Mouse (Mus musculus) embryonic fibroblast, embryonic 13.5 days (primary cell): ENCODE results near the gene Myh7b. TPM values are rescaled to one million over a fixed set of nuclear protein-coding genes. Genes with fewer than 3 reads are reported as not detected.

Experiments
- H3K27ac ChIP-seq: 2 replicates; pipeline ENCODE4 v1.5.1; 2012; ENCODE audit warnings: low read length, control low read depth, inconsistent platforms; ENCODE audit not compliant: insufficient read depth
- H3K4me1 ChIP-seq: 2 replicates; pipeline ENCODE4 v1.6.1; 2011; ENCODE audit warnings: low read length; ENCODE audit not compliant: control insufficient read depth, insufficient read depth
- H3K4me3 ChIP-seq: 2 replicates; pipeline ENCODE4 v1.5.1; 2011; ENCODE audit warnings: mild to moderate bottlenecking, control low read depth, low read length; ENCODE audit not compliant: insufficient read depth
- CTCF ChIP-seq: IDR thresholded peaks from 2 replicates; pipeline ENCODE4 v1.5.1; 2011; ENCODE audit warnings: mild to moderate bottlenecking, control low read depth, low read length, moderate library complexity, borderline replicate concordance; ENCODE audit not compliant: insufficient read depth
- POLR2A ChIP-seq: IDR thresholded peaks from 2 replicates; pipeline ENCODE4 v1.6.1; 2011; ENCODE audit warnings: low read depth, mild to moderate bottlenecking, control low read depth, low read length, moderate library complexity
- polyA plus RNA-seq: library from polyadenylated mRNA; stranded (reverse); fragments of >200 nt; gene quantifications from 2 replicates; pipeline ENCODE4 v1.2.4, GENCODE M21; 2011; ENCODE audit warnings: low read depth; ENCODE audit not compliant: missing spikeins, insufficient read length

Myh7b gene
- polyA plus RNA-seq, 1 experiment = not detected

- Histone ChIP-seq H3K4me1 (no peaks in the 10 kb centered on the region), H3K27ac (no peak overlapping the region), H3K4me3 (no peak overlapping the region)
- TF ChIP-seq POLR2A (no peak), CTCF (no peak)
These were observed 28.0 kb upstream of the Myh7b start for GRCm38 (mm10) chr2:155582996-155583395.

DNA sequence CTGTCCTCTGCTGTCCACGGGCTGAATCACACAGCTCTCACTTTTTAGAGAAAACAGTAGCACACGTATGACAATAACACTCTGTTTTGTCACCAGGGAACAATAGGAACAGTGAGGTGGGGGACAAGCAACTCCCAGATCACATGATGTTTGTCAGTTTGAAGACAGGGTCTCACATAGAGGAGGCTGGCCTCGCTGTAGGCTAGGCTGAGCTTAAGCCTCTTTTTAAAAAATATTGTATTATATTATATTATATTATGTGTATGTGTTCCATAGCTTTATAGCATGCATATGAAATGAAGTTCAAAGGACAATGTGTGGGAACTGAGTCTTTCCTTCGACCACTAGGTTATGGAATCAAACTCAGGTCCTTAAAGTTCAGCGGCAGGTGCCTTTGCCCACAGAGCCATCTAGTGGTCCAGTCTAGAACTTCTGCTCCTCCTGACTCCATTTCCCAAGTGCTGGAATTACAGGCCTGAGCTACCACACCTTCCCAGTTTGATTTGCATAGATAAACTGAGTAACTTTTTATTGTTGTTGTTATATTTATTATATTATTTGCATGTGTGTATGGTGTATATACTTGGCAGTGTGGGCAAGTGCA is 27.0 kb upstream of the Myh7b start:
- H3K27ac ChIP-seq = no peak overlapping the region
- H3K4me1 ChIP-seq = no peaks in the 10 kb centered on the region
- TF ChIP-seq POLR2A (no peak), CTCF (0 out of 2 replicates have a peak, but pooled peaks have one; percentile 43)
- no peak overlapping the region for H3K4me3 ChIP-seq

GRCm38 (mm10) chr2:155585082-155585481 is 25.9 kb upstream of the Myh7b start:
- TF ChIP-seq CTCF (no peak), POLR2A (no peak)
- no peak overlapping the region for H3K4me3 ChIP-seq
- H3K4me1 ChIP-seq = no peaks in the 10 kb centered on the region
- H3K27ac ChIP-seq = no peak overlapping the region

GRCm38 (mm10) chr2:155585486-155585885 is 25.5 kb upstream of the Myh7b start:
- Histone ChIP-seq H3K4me3 (no peak overlapping the region), H3K27ac (no peak overlapping the region), H3K4me1 (no peaks in the 10 kb centered on the region)
- no peak for TF ChIP-seq POLR2A
- TF ChIP-seq CTCF = no peak

DNA sequence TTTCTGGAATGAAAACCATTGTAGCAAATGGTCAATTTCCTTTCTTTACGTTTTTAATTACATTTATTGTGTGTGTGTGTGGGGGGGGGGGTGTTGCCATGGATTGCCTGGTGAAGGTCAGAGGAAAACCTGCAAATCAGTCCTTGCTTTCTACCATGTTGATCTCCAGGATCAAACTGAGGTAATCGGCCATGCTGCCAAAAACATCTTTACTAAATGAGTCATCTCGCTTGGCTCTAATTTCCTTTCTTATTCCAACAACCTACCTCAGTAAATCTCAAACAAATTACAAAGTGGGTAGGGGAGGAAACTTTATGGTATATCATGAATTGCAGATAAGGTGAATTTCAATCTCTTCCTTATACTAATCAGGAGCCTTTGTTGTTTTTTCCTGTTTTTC is 22.9 kb upstream of the Myh7b start:
- Histone ChIP-seq H3K4me1 (no peaks in the 10 kb centered on the region), H3K27ac (no peak overlapping the region), H3K4me3 (no peak overlapping the region)
- TF ChIP-seq CTCF (no peak), POLR2A (no peak)

- no peaks in the 10 kb centered on the region for H3K4me1 ChIP-seq
- TF ChIP-seq POLR2A = no peak
- TF ChIP-seq CTCF = no peak
- no peak overlapping the region for H3K4me3 ChIP-seq
- H3K27ac ChIP-seq = no peak overlapping the region
These were observed 21.5 kb upstream of the Myh7b start for GRCm38 (mm10) chr2:155589521-155589920.

GRCm38 (mm10) chr2:155590876-155591275 is 20.1 kb upstream of the Myh7b start:
- H3K27ac ChIP-seq = no peak overlapping the region
- H3K4me1 ChIP-seq = no peaks in the 10 kb centered on the region
- TF ChIP-seq CTCF = no peak
- no peak for TF ChIP-seq POLR2A
- H3K4me3 ChIP-seq = no peak overlapping the region

DNA sequence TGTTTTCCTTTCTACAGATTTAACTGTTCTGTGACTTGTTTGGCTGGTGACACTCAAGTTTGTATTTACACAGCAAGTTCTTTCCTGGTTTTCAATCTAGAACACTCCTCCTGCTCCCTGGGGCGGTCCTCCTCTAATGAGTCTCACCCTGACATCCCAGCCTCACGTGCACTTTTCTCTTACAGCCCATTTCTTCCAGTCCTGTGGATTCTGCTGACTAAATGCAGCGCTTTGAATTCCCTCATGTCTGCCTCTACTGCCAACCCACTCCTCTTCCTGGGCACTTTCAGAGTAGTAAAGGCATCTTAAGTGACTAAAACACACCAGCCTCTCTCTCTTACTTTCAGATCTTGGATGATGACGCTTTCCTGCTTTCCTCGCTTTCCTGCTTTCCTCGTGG is 19.3 kb upstream of the Myh7b start:
- TF ChIP-seq CTCF (no peak), POLR2A (peak; percentile 22)
- Histone ChIP-seq H3K4me1 (no peaks in the 10 kb centered on the region), H3K27ac (peak overlapping the region; percentile 96), H3K4me3 (peak overlapping the region; percentile 71)

DNA sequence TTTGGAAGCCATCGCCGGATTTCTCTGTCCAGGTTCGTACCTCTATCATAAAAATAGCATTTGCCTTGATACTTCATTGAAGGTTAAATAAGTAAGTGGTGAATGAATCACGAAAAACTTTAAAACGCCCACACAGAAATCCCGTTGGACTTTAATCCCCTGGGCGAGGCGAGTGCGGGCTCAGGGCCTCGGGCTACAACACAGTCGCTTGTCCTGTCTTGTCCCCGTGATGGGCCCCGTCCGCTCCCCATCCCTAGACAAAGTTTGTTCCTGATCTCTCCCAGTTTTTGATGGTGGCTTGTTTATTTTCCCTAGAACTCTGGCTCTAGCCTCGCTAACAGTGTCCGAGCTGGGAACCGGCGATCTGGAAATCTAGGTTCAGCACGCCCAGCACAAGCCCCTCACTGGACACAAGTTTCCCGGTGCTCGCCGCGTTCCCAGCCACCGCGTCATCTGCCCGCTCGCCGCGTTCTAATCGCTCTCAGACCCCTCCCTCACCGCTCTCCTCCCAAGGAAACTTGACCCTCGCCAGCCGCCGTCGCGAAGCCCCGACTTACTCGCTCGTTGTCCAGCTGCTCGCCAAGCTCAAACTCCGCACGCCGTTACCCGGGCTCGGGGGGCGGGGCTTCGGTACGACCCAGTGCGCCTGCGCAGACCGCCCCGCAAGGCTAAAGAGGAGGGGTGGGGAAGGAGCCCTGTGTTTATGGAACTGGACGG is 18.7 kb upstream of the Myh7b start, which contains the start of gene Gss:
Gss (minus strand) TSS at position 674 of the 717 bp plus-strand sequence.
- Histone ChIP-seq H3K4me3 (peak within 1 kb of the TSS; percentile 71), H3K27ac (peak within 1 kb of the TSS; percentile 96), H3K4me1 (no peaks in the 10 kb centered on the region)
- TF ChIP-seq CTCF = no peak
- no peak; the same call in 1 of the 2 replicates for TF ChIP-seq POLR2A

DNA sequence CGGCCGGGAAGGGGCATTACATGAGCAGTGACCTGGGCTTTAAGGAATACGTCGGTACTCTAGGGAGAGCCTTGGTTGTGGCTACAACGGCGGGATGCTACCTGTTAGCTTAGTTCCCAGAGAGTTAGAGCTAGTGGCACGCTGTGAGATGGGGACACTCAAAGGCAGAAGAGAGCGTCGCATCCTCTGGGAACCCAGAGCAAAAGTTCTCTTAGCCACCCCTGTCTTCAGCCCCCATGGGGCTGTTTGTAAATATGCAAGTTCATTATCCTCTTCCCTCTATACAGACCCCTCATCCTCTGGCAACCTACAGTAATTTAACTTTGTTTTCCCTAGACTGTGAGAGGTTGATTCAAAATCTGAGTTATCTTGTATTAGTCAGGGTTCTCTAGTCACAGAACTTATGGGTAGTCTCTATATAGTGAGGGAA is 18.1 kb upstream of the Myh7b start:
- Histone ChIP-seq H3K27ac (peak overlapping the region; percentile 42; the same call in 1 of the 2 replicates), H3K4me3 (peak overlapping the region; percentile 55), H3K4me1 (no peaks in the 10 kb centered on the region)
- TF ChIP-seq CTCF (no peak), POLR2A (peak; percentile 77)

DNA sequence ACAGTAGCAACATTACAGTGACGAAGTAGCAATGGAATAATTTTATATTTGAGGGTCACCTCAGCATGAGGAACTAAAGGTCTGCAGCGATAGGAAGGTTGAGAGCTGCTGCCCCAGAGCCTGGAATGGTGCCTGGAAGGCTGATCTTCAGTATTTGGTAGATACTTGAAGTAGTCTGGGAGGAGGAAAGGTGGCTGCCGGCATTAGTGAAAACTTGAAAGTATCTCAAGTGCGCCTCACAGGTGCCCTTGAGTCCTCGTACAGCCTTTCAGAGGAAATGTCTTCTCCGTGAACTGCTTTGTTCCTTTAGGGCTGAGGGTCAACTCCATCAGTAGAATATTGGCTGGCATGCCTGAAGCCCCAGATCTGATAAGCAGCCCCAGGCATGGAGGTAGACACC is 15.5 kb upstream of the Myh7b start:
- H3K27ac ChIP-seq = no peak overlapping the region
- H3K4me3 ChIP-seq = no peak overlapping the region
- no peaks in the 10 kb centered on the region for H3K4me1 ChIP-seq
- TF ChIP-seq POLR2A = no peak
- TF ChIP-seq CTCF = no peak
